Mouse (Mus musculus) cerebellum, postnatal 14 days (tissue): ENCODE measurements around the gene Rhbdd1.

Experiments used
- DNase-seq, 2 experiments: peaks; one replicate each; pipeline ENCODE4 v3.0.0; 2021; ENCODE audit warnings: mixed read lengths in 2 of 2

Rhbdd1 gene

GRCm38 (mm10) chr1:82316111-82316745, at the start of gene Rhbdd1:
Rhbdd1 (plus strand) TSS chr1:82316452.
- peak; percentile 98 to 99 for DNase-seq

GRCm38 (mm10) chr1:82267547-82267946, 48.7 kb upstream of the Rhbdd1 start:
- no peak for DNase-seq

- DNase-seq: no peak
Observed at GRCm38 (mm10) chr1:82272231-82272630, 44.0 kb upstream of the Rhbdd1 start.

- no peak for DNase-seq
Observed at GRCm38 (mm10) chr1:82273529-82273928, 42.7 kb upstream of the Rhbdd1 start.

GRCm38 (mm10) chr1:82274361-82274760, 41.9 kb upstream of the Rhbdd1 start:
- DNase-seq: no peak

- DNase-seq: no peak
Observed at GRCm38 (mm10) chr1:82279768-82280167, 36.5 kb upstream of the Rhbdd1 start.

GRCm38 (mm10) chr1:82281823-82282222, 34.4 kb upstream of the Rhbdd1 start:
- DNase-seq: no peak

GRCm38 (mm10) chr1:82282992-82283611, 33.1 kb upstream of the Rhbdd1 start:
- peak; percentile 91 to 93 for DNase-seq

- peak; percentile 30 to 45 for DNase-seq
Observed at GRCm38 (mm10) chr1:82283901-82284301, 32.4 kb upstream of the Rhbdd1 start.

- peak in 1 of 2 experiments; percentile 38 for DNase-seq
Observed at GRCm38 (mm10) chr1:82284403-82284802, 31.8 kb upstream of the Rhbdd1 start.

- DNase-seq: no peak
Observed at GRCm38 (mm10) chr1:82285461-82286189, 30.6 kb upstream of the Rhbdd1 start.

GRCm38 (mm10) chr1:82286190-82287051, 29.8 kb upstream of the Rhbdd1 start:
- peak in 1 of 2 experiments; percentile 26 for DNase-seq

GRCm38 (mm10) chr1:82287052-82287775, 29.0 kb upstream of the Rhbdd1 start:
- peak; percentile 43 to 49 for DNase-seq

GRCm38 (mm10) chr1:82287776-82288325, 28.4 kb upstream of the Rhbdd1 start:
- DNase-seq: peak in 1 of 2 experiments; percentile 24

- peak; percentile 70 to 76 for DNase-seq
Observed at GRCm38 (mm10) chr1:82288421-82288990, 27.7 kb upstream of the Rhbdd1 start.

- DNase-seq: peak; percentile 31 to 38
Observed at GRCm38 (mm10) chr1:82289116-82289989, 26.9 kb upstream of the Rhbdd1 start.

- DNase-seq: peak; percentile 66 to 74
Observed at GRCm38 (mm10) chr1:82289990-82290681, 26.1 kb upstream of the Rhbdd1 start.

GRCm38 (mm10) chr1:82290723-82291150, 25.5 kb upstream of the Rhbdd1 start:
- peak; percentile 85 to 86 for DNase-seq

- DNase-seq: peak; percentile 82 to 84
Observed at GRCm38 (mm10) chr1:82291151-82291797, 25.0 kb upstream of the Rhbdd1 start, which contains the start of gene Irs1. Irs1 (minus strand) TSS chr1:82291416.
